Mouse (Mus musculus) activated CD4-positive, CD25-positive, alpha-beta regulatory T cell (primary cell): ENCODE measurements around the gene Tsku. TPM values are rescaled to one million over a fixed set of nuclear protein-coding genes. Genes with fewer than 3 reads are reported as not detected.

Source experiments
- polyA plus RNA-seq, 2 experiments: library from polyadenylated mRNA; unstranded; fragments of 100-300 nt; shearing (Covaris generic); gene quantifications; one replicate each; pipeline ENCODE4 v1.2.1; 2017

Gene Tsku
- under 1 TPM in 1 of 2 experiments, not detected in 1; 0.06 TPM for polyA plus RNA-seq

DNA sequence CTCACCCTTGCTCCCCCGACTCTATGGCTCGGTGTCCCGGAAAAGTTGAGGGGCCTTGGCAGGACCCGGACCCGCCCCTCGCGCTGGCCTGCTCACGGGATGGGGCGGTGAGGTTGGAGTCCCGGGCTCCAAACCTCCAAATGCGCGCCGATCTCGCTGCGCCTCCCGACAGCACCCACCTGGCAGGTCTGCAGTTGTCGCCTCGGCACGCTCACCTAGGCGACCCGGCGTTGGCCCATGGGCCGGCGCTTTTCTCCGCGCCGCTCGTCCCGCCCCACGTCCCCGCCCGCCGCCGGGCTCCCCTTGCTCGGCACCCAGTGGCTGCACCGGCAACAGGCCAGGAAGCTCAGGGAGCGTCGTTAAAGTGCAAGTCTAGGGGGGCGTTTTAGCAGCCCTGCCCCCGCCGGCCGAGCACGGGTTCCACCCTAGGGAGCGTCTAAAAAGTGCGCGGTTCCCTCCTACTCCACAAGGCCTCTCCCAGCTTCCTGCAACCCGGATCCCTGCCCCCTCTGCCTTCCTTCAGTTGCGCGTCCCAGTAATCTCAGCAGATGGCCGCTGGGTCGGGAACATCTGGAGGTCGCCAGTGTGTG lies at the start of gene Tsku:
Gene Tsku, minus strand, starts transcription at position 266 of the 590 bp plus-strand sequence.

GRCm38 (mm10) chr7:98321083-98321482 lies 40.0 kb downstream of the Tsku start, which contains the start of gene Acer3:
TSS of gene Acer3 (minus strand) at chr7:98321208.

Other genes starting within 250 kb of the Tsku start
- gene Myo7a, start 241.8 kb downstream of the Tsku start, polyA plus RNA-seq = 1 to 10 TPM; 1.4 to 1.6 TPM
- not detected for gene Omp, start 215.8 kb downstream of the Tsku start, polyA plus RNA-seq
- gene Capn5, start 183.1 kb downstream of the Tsku start, polyA plus RNA-seq = 1 to 10 TPM; 1.0 to 2.9 TPM
- not detected for gene B3gnt6, start 161.8 kb downstream of the Tsku start, polyA plus RNA-seq
- 1 to 10 TPM; 8.3 to 9.0 TPM for gene Acer3, start 40.1 kb downstream of the Tsku start, polyA plus RNA-seq
- under 1 TPM in 1 of 2 experiments, not detected in 1; 0.05 TPM for gene Gucy2d, start 79.1 kb upstream of the Tsku start, polyA plus RNA-seq
- gene Lrrc32, start 128.0 kb upstream of the Tsku start, polyA plus RNA-seq = 100 to 1,000 TPM in 1 of 2 experiments, 10 to 100 TPM in 1; 88.7 to 202 TPM